Mouse (Mus musculus): ENCODE results near the gene Cd47.

DNA sequence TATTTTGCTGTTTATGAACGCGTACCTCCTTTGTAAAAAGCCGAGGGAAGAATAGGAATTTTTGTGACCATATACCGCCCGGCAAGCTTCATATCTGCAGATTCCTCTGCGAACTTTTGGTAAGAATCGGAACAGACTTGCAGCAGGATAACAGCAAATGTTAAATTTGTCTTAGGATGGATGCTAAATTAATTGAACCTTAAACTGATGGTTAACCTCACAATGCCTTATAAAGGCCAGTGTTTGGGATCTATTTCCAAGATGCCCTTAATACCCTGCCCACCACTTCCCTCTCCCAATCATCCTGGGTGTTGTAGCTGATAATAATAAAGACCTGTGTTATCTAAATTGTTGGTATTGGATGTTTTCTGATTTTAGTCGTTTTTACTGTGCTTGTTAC, 56.3 kb downstream of the Cd47 start:
- TF ChIP-seq CTCF (IDR thresholded peaks at IDR 0.05; ENCODE audit: low read depth) (no peak), EP300 (optimal IDR thresholded peaks at IDR 0.05) (no peak)

All from stomach, postnatal 0 days (tissue).